Mouse (Mus musculus): Measurements from ENCODE around the gene Tfap2a.

GRCm38 (mm10) chr13:40705821-40706425 lies 32.3 kb downstream of the Tfap2a start:
- TF ChIP-seq CTCF (IDR thresholded peaks at IDR 0.05; ENCODE audit: low read depth) = no peak
- TF ChIP-seq EP300 (IDR thresholded peaks at IDR 0.05; ENCODE audit: low read depth) = no peak

Measured in heart, postnatal 0 days (tissue).